Mouse (Mus musculus): ENCODE measurements around the gene Tmem273.

DNA sequence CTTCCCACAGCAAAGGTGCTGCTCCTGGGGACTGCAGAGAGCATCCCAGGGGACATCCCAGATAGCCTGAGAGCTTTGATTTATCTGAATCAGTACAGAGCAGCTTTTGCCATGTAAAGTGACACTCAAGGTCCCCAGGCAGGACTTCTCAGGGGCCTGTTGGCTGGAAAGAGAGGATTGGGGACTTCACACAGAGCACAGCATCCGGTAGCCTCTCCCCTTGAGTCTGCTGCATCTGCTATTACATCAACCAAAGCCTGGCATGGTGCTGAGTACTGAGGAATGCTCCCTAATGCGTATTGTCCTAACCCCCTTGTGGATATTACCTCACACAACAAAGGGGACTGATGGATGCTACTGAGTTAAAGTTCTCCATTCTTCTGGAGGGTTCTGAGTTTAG, 75.9 kb downstream of the Tmem273 start:
- TF ChIP-seq CTCF (IDR thresholded peaks at IDR 0.05; ENCODE audit: low read depth, low read length) (no peak), POLR2AphosphoS5 (IDR thresholded peaks at IDR 0.05; ENCODE audit: insufficient replicate concordance, low read depth, low read length) (no peak), GATA1 (IDR thresholded peaks at IDR 0.05; ENCODE audit: borderline replicate concordance, low read length) (no peak)

Data from G1E (cell line).